Mouse (Mus musculus) neural tube, embryonic 10.5 days (tissue): ENCODE results near the gene Ppcdc.

Experiments used
- DNase-seq: peaks from one replicate; pipeline ENCODE4 v3.0.0-alpha.2; 2017; ENCODE audit warnings: low spot score; ENCODE audit errors: extremely low spot score

Gene Ppcdc

DNA sequence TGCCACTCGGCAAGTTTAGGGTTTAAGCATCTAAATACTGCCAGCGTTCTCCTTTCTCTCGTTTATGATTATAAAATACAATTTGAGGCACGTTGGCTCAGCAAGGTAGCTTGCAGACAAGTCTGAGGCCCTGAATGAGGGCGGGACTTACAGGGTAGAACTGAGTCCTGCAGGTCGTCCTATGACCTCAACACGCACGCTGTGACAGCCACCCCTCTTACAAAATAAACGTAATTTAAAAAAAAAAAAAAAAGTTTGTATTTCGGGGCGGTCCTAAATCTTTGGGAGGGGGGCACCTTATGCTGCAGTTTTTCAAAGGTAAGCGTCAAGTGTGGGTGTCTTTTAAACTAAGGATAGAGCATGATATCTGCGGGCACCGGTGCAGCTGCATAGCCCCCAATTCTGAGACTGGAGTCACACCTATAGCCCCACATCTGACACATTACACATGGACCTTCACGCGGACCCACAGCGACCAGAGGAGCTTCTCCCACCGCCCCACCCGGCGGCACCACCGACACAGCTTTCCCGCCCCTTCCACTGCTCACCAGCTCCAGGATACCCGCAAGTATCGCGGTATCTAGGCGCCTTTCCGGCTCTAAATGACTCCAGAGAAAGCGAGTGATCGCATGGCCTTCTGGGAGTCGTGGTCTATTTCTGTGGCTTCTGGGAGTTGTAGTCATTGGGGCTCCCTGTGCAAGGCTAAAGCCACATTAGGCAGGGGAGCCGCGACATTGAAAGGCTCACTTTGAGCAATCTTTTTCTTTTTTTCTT is at the start of gene Ppcdc:
Gene Ppcdc (minus strand): TSS at position 603 of the 774 bp plus-strand sequence.
- DNase-seq = peak; percentile 88

DNA sequence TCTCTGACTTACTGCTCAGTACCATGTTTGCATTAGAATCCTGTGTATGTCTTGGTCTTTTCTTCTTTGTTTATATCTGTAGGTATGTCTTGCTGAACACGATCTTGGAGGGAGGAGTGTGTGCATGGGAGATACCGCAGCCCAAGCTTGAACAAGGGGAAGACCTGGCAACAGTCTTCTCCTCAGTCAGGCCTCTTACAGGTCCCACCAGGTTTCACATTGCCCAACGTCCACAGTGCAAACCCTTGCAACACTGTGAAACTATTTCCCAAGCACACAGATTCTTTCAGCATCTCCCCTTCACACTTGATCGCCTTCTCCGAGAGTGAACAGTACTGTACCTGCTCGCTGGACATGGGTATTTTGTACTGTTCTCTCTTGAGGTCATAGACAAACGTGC is 47.9 kb upstream of the Ppcdc start:
- DNase-seq = no peak

- peak; percentile 76 for DNase-seq
Observed at GRCm38 (mm10) chr9:57485774-57486173, 45.9 kb upstream of the Ppcdc start.

DNA sequence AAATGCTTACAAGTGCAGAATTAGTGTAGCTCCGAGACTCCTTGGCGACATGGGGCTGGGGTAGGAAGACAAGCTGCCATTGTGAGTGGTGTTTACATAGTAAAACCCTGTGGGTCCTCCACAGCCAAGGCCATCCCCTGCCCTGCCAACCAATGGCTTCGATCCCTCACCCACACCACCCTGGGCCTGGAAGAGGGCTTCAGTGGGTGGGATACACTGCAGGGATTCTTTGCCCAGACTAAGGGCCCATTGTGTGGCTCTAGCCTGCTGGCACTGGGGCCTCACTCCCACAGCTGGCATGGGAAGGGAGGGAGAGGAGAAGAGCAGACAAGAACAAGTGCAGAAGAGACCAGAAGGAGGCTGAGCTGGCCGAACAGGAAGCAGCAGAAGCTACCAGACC is 29.0 kb upstream of the Ppcdc start:
- DNase-seq = no peak

DNA sequence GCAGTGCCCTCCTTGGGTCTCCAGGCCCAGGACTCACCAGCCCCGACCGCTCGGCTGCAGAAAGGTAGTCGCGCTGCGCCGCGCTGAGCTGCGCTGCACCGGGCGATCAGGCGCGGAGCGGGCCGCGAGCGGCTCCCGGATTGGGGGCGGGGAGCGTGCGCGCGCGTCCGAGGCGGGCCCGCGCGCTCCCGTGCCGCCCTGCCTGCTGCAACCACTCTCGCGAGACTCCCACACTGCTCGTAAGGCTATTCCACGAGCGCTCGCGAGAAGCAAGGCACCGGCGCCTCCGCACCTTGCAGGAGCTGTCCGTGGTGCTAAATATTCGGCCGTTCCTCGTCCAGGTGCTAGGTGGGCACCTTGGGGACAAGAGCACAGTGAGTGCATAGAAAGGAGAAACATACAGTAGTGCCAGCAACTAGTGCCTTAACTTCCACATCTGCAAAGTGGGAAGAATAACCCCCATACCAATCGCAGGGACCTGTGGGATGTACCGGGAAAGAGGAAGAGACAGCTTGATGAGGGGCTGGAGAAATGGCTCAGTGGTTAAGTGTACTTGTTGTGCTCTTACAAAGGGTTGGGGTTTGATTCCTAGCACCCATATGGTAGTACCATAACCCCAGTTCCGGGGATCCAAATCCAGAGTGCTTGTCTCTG is 28.1 kb upstream of the Ppcdc start, which contains the start of gene Scamp5:
Gene Scamp5 (minus strand): TSS at position 165 of the 654 bp plus-strand sequence.
- DNase-seq = peak; percentile 92

DNA sequence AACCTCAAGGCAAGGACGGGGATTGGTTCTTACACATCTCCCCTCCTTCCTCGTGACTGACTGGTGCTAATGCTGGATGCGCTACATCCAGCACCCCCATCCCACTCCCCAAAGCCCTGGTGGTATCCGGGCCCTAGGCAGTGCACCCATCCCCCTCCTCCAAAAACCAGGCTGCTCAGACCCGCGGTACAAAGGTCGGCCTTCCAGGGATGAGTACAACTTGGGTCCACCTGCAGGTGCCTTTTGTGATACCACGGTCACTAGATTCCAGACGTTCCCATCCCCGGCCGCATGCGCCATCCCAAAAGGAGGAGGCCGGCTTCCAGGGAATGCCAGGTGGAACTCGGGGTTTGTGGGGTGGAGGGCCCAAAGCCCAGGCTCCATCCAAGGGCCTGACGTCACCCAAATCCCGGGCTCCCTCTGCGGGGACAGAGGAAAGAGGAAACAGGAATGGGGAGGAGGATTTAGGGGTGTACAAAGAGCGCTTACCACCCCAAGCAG is 27.4 kb upstream of the Ppcdc start:
- no peak for DNase-seq

- DNase-seq = no peak
Observed at GRCm38 (mm10) chr9:57466101-57466500, 26.2 kb upstream of the Ppcdc start.

- DNase-seq = no peak
Observed at GRCm38 (mm10) chr9:57462866-57463265, 22.9 kb upstream of the Ppcdc start.

DNA sequence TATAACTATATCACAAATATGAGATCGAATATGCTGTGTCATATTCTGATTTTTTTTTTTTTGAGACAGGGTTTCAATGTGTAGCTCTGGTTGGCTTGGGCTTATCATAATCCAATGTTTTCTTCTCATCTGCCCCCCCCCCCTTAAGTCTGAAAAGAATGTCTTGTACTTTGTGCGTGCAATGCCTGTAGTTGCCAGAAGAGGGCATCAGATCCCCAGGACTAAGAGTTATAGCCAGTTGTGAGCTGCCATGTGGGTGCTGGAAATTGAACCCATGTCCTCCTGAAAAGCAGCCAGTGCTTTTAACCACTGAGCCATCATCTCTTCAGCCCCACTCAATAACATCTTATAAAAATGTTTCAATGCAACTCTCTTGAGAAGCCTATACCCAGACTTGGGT is 19.8 kb upstream of the Ppcdc start:
- no peak for DNase-seq

- DNase-seq = no peak
Observed at GRCm38 (mm10) chr9:57453516-57453915, 13.6 kb upstream of the Ppcdc start.

DNA sequence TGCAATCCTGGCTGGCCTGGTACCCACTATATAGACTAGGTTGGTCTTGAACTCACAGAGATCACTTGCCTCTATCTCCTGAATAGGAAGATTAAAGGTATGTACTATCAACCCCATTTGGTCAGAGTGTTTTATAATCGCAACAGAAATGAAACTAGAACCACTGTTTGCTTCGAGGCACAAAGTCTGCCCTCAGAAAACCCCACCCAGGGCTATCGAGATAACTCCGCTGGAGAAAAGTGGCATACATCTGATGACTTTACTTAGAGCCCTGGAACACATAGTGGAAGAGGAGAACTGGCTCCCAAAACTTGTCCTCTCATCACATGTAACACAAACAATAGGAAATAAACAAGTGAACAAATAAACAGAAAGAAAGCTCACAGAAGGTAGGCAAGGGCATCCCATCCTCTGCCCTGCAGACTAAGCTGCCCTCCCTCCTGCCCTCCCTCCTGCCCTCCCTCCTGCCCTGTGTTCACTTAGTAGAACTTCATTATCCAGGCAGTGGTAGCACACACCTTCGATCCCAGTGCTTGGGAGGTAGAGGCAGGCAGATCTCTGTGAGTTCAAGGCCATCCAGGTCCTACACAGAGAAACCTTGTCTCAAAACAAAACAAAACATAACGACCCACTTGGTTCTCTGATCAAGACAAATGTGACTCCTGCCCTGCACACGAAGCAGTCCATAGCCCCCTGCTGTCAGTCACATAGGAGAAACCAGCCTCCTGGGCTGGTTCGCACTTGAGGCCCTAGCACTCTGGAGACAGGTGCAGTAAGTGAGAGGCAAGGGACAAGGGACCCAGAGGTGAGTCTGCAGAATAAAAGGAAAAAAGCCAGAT is 12.9 kb upstream of the Ppcdc start:
- DNase-seq = no peak

DNA sequence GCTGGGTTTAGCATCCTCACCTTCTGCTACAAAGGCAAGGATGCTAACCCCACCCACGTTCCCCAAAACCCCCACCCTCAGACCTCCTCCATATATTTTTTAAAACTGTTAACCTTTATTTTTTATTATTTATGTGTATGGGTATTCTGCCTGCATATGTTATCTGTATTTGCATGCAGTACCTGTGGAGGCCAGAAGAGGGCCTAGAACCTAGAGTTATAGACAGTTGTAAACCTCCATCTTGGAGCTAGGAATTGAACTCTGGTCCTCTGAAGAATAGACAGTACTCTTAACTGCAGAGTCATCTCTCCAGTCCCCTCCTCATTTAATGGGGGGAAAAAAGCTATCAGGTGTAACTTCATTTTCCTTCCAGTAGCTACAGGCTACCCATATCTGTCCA is 9.8 kb upstream of the Ppcdc start:
- no peak for DNase-seq

DNA sequence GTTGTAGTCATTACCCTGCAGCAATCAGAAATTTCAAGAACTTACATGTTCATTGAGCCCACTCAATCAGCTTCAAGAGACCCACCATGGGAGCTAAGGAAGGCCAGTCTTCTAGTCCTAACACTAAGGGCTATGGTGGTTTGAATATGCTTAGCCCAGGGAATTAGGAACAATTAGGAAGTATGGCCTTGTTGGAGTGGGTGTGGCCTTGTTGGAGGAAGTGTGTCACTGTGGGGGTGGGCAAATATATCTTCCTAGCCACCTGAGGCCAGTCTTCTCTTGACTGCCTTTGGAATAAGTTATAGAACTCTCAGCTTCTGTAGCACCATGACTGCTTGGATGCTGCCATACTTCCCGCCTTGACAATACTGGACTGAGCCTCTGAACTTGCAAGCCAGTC is 696 bp upstream of the Ppcdc start:
- DNase-seq = no peak

DNA sequence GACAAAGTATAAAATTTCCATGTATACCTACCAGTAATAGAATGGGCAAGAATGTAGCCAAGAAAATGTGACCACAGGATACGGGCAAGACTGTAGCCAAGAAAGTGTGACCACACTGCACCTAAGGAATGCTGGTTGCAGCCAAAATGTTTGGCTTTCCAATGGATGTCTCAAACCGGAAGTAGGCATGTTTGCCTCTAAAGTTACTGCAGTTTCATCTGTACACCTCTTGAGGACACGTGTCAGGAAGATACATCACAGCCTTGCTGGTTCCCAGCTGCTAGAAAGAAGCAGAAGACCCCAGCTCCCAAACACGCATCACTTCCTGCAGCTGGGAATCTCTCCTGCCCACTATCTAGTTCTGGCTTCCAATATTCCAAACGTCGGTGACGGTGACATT is 841 bp downstream of the Ppcdc start:
- peak; percentile 25 for DNase-seq

DNA sequence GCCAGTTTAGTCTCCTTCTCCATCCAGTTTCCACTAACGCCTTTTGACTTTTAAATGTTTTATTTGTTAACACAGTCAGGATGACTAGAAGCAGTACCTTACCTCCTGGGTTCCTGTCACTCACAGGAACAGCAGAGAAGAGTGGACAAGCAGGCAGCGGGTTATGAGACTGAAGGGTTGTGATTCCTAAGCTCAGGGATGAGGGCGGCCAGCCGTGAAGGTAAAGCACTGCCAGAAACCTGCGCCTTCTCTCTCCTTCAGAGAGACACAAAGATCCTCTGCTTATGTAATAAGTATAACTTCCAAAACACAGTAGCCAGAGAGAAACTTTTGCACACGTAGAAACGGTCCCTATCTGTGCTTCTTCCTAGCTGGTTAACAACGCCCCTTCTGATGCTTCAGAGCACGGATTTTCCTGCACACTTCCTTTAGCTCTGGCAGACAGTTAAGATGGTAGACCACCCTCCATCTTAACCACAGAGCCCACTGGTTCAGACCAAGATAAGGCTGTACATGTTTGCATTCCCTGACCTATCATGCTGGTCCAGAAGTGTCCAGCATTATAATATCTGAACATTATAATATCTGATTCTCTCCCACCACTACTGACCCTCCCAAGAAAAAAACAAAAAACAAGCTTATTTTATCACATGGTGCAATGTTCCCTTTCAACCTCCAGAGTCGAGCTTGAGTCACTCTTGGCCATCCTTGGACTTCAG is 1.9 kb downstream of the Ppcdc start:
- DNase-seq = no peak

DNA sequence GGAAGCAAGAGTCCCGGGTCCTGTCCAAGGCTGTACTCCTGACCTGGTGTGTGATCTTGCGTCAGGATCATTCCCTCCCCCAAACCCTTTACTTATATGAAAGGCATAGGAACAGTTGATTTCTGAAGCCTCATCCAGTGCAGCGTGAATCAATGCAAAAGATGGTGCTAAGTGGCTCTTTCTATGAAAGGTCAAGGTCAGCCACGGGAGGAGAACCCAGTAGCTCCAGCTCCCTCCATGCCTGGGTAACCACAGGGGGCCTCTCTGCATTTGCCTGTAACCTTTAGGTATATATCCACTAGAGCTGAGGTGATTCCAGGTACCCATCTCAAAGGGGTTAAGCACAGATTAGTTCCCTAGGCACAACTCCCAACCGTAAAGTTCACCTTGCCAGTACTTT is 3.8 kb downstream of the Ppcdc start:
- DNase-seq = no peak

DNA sequence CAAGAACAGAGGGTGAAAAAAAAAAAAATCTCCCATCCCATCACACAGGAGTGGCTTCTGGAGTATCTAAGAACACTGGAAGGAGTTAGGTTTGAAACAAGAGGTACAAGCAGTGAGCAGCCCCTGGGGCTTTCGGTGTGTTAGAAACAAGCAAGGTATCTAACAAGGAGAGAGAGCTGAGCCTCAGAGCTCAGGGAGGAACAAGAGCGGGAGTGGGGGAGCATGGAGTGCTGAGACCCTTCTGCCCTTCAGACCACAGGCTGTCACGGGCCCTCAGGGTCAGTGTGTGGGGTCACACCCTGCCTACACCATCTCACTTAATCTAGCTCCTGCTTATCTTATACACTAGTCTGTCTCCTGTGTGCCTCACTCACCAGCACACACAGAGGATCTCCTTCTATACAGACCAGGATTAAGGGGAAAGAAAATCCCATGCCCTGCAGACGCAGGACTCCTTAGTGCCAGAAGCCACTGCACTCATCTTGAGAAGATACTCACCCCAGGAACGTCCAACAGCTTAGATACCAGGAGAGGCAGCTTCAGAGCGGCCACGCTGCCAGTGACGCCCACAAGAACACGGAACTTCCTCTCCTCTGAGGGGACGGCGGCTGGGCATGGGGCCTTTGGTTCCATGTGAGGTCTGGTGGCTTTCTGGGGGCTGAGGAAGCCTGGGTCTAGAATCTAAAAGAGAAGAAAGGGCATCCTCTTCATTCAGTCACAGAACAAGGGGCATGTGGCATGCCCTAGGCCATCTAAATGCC is 5.3 kb downstream of the Ppcdc start:
- no peak for DNase-seq

DNA sequence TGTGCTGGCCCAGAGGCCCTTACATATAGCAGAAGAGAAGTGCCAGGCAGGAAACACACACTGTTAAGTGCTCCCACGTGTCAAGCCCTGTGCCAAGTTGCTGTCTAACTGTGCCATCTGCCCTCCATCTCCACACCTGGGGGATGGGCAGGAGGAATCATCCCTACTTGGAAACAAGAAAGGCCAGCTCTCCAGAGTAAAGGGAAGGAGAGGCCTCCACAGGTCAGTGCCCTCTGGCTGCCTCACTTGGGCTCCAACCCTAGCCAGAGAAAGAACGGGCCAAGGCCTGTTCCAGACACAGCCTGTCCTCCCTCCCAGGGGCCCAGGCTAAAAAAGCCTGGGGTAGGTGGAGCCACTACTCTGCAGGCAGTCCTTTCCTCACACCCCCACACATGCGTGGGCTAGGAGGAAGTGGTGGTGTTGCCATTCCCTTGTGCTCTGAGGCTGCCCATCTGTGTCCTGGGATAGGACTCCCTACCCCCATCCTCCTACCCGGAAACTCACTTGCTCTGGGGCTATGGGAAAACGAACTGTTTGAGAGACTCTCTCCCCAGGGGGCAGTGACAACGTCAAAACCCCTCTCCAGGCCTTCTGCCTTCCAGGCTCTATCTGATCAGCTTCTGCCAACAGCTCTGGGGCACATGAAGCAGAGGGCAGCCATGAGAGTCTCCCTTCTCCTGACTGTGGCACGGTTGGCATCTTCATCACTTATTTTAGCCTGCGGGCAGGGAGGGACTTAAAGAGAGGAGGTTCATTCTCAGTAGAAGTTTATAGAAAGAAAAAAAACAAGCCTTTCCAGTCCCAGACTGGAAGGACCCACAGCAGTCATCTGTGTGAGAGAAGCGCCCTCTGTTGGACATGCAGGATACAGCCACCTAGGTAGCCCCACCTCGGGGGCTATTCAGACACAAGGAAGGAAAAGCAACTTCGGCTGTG is 6.6 kb downstream of the Ppcdc start:
- DNase-seq = peak; percentile 76

DNA sequence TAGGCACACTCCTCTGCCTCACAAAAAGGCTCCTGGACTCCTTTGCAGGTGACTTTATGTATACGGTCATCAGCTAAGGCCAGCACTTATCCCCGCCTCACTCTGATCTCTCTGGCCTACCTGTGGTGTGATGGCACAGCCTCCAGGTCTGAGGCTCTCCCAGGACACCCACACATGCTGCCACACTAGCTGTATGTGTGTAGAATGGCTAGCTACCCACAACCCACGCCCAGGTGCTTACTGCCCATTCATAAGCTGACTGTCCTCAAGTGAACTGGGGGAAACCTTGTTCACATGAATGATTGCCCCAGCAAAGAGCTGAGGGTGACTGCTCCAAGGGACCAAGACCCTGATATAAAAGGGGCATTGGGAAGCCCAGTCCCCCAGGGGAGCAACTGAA is 7.4 kb downstream of the Ppcdc start:
- no peak for DNase-seq
